Mouse (Mus musculus) spleen, postnatal 14 days (tissue): ENCODE data around the gene Yars.

Source experiments
- DNase-seq, 2 experiments: peaks; one replicate each; pipeline ENCODE4 v3.0.0; 2021 to 2022; ENCODE audit warnings: low spot score in 2 of 2

The Yars gene

DNA sequence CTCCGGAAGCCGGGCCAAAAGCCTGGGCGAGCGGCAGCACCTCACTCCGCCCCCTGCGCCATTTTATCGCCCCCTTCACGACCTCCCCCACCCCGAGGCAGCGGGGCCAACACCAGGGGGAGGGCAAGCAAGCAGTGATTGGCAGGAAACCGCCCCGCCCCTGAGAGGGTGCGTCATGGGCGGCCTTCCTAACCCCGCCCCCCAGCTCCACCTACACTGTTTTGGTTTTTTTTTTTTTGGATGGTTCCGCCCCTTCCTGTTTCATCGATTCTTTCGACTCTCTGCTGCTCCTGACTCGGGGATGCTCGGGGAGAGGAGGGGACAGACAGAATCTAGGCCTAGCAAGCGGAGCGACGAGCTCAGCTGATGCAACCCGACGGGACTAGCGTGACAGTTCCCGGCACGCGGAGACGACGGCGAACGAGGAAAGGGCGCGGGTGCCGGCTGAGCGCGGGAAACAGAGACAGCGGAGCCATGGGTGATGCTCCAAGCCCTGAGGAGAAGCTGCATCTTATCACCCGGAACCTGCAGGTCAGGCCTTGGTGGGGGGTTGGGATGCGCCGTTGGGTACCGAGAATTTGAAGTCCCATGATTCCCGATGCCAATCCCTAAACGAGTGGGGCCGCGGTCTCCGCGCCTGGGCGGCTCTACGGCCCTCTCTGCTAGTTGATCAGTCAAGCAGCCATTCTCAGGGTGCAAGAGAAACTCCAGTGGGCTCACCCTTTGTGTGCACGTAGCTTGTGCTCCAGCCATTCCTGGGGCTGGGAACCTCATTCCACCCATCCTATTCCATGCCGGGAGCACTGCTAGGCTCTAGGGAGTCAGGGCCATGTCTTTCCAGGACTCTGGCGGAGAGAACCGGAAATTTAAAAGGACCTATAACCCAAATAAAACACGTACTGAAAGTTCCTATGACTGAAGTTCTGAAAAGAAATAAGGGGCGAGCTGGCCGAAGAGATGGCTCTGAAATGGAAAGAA is at the start of gene Yars, which contains the start of gene S100pbp:
TSS of gene Yars (plus strand) at position 219 of the 978 bp plus-strand sequence.
TSS of gene S100pbp (minus strand) at position 186 of the 978 bp plus-strand sequence.
- DNase-seq, result peak; percentile 92 to 93

DNA sequence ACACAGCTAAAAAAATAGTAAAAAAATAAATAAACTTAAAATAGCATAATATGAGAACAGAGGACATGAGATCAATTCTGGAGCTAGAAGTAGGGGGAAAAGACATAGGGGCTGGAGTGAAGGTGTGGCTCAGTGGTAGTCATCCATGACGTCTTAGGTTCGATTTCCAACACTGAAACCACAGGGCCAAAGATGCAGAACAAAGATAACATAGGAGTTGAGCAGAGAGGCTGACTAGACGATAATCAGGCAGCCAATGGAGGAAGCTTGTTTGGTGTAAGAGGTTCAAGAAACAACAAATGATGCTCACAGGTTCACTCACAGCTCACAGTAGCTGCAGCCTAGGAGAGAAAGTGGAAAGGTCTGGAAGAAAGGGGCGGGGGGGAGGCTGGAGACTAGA is 48.8 kb upstream of the Yars start:
- no peak for DNase-seq

- DNase-seq, result no peak
Measured at GRCm38 (mm10) chr4:129141560-129142438, 47.8 kb upstream of the Yars start.

GRCm38 (mm10) chr4:129142439-129143045 is 47.0 kb upstream of the Yars start:
- DNase-seq, result no peak

DNA sequence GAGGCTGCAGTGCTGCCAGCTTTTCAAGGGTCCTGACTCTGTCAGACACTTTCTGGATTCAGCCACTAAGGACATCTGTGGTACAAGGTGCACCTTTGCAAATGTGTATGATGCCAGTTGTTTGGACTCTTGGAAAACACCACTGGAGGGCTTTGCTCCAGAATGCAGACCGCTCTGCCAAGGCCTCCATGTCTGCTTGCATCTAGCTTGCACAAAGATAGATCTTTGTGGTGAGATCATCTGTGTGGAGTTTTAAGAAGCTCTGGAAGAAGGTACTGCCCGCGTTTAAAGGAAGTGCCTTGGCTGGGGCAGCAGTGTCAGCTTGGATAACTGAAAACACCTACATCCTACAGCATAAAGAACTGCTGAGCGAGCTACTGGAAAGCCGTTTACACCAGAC is 46.1 kb upstream of the Yars start:
- no peak for DNase-seq

DNA sequence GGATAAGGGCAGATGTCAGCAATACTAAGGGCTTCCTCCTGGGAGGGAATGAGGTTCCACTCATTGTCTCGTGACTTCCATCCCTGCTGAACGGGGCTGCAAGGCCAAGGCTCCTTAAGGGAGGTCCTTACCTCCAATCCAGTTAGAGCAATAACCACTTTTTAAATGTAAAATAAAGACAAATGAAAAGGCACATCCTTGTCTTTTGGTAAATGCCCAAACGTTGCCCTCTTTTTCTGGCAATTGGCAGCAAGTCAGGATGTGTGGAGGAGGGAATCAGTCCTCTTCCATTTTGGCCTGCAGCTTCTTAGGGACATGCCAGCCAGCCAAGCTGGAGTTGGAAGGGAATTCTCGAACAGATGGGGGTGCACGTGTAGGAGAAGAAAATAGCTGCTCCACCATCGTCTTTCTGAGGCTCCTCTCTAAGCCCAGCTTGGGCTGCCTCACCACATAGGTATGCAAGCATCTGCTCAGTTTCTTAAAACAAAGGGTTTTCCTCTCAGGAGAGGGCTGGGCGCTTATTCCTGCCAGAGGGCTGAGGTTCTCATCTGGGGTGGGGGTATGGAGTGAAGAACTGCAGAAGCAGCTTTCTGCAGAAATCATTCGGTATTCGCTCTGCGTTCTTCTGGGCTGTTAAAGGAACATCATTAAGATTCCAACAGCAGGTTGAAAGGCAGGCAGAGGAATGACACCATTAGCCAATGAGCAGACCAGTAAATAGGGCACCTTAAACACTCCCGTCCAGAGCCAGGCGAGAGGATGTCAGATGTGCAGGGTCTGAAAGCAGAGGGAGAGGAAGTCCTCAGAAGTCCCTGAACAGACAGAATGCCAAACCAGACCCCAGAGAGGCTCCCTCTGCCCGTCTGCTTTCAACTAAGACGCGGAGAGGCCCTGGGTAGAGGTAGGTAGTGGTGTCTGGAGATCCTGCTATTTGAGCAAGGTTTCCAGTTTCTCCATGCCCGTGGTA is 44.9 kb upstream of the Yars start:
- DNase-seq, result no peak

- DNase-seq, result no peak
Measured at GRCm38 (mm10) chr4:129145411-129145810, 44.1 kb upstream of the Yars start.

GRCm38 (mm10) chr4:129145943-129146342 is 43.6 kb upstream of the Yars start:
- DNase-seq, result no peak

DNA sequence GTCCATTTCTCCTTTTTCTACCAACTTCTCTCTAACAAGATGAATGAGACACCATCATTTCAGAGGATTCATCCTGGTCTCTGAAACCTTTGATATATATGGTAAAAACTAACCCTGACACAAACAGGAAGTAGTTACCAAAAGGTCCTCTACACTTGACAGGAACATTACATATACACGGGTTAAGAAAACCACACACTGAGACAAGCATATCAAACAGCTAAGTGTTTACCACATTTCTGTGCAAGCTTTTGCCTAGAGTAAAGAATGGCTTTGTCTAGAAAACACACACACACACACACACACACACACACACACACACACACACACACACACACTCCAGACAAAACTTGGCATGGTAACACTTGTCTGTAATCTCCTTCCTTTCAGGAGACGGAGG is 43.2 kb upstream of the Yars start:
- DNase-seq, result no peak

GRCm38 (mm10) chr4:129147552-129148103 is 41.9 kb upstream of the Yars start:
- no peak for DNase-seq

GRCm38 (mm10) chr4:129149321-129149720 is 40.2 kb upstream of the Yars start:
- no peak for DNase-seq

DNA sequence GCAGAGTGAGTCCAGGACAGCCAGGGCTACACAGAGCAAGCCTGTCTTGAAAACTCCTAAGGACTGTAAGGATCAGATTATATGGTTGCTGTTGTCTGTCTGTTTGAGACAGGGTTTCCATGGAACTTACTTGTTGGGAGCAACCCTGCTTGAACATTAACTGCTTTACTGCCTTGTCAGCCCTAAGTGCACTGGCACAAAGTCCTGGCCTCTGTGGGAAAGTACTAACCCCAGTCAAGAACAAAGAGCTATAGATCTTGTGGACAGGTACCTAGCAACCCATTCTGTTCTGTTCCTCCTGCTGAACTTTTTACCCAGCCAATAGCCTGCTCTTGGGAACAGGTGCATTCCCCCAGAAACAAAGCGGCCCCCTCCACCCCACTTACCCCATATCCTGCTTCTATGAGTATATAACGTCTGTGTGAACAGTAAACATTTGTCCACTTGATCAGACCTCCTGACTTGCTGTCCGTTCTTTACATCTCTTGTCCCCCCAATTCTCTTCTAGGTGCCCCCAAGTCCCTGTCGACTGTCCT is 38.2 kb upstream of the Yars start:
- no peak for DNase-seq

DNA sequence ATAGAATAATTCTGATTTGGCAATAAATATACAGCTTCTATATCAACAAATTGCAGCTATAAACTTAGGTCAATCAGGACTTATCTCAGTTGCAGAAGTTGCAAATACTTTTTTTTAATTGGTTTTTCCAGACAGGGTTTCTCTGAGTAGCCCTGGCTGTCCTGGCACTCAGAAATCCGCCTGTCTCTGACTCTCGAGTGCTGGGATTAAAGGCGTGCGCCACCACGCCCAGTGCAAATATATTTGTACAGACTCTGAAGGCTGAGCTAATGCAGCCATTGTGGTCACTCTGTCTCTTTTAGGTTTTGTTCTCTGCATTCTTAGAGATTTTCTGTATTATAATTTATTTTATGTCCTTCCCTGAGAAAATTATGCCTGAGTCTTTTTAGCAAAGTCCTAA is 32.0 kb upstream of the Yars start:
- DNase-seq, result no peak

DNA sequence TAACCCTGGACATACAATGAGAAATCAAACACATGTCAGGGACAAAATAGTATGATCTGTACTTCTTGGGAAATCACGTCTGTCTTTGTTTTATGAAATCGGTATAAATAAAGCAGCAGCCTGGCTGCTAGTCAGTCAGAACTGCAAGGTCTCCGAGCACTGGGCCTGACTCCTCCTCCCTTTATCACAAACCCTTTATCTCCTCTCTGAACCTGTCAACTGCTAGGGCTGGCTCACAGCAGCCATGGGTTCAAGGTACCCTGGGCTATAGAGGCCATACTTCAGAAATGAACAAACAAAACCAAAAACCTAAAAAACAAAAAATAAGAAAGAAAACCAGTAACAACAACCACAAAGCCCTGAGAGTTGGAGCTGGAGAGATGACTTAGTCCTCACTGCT is 31.0 kb upstream of the Yars start:
- no peak for DNase-seq

- DNase-seq, result no peak
Measured at GRCm38 (mm10) chr4:129161076-129161475, 28.5 kb upstream of the Yars start.

DNA sequence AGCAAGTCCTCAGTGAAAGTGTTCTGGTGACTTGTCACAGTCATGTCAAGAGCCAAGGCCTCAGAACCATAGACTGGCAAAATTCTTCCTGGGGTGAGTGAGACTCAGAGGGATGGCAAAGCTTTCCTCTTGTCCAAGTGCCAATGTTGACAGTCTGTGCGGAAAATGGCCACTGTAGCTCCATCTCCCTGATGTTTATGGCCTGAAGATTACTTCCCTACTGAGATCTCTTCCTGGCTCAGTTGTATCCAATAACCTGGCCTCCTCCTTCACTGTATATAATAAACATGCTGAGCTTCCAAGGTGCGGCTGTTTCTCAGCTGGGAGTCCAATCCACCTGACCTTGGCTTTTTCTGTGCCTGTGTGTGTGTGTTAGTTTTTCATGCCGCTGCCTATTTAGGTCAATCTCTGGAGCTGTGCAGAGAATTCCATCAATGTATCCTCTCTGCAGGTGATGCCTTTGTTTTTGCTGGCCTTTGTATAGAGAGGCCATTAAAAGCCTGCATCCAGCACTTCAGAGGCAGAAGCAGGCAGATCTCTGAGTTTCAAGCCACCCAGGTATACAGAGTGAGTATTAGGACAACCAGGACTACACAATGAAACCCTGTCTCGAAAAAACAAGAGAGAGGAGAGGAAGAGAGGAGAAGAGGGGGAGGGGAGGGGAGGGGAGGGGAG is 27.8 kb upstream of the Yars start:
- DNase-seq, result no peak

DNA sequence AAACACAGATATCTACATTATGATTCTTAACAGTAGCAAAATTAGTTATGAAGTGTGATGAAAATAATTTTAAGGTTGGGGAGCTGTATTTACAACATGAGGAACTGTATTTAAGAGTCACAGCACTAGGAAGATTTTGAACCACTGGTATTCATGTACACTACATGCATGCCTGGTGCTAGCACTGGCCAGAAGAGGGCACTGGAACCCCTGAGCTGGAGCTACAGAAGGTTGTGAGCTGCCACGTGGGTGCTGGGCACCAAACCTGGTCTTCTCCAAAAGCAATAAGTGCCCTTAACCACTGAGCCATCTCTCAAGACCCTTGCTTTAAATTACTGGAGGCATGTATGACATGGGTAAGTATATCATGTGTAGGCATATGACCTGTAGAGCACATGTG is 17.0 kb upstream of the Yars start:
- DNase-seq, result no peak

DNA sequence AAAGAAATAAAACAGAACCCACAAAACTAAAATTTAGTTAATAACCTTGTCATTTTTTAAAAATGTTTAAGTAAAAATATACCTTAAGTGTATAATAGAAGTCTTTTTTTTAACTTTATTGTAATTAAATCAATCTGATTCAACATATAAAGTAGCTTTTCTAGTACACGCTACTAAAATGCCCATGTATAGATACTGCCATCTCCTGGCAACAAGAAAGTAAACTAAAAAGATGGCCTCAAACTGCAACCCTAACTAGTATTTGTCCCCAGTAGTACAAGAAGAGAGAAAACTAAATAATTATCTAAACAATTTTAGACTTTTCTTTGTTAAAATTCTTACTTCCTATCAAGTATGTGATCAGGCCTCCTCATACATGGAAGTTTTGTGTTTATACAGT is 10.0 kb upstream of the Yars start:
- DNase-seq, result no peak

DNA sequence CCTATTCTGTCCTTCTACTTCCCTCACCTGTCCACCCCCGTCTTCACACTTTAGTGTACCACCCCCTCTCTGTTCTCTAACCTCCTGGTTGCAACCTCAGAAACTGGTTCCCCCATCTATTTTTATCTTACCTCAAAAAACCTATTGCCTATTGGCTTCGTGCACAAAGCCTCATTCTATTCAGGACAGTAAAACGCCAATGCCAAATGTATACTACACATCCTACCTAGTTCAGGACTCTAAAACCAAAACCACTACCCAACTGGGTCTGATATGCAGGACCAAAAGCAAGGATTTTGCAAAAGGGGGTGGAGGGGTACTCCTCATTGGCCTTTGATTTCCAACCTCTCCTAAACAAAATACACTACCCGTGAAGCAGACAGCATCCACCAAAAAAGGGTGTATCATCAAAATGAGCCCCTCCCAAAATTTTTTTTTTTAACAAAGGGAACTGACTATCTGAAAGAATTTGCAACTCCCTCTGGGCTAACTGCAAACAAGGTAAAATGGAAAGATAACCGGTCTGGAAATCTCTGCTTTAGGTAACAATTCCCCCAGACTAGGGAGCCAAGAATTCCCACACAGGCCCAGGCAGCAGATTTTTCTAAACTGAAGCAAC is 1.4 kb upstream of the Yars start:
- DNase-seq, result no peak
